Mouse (Mus musculus) hematopoietic multipotent progenitor cell, adult 10-12 weeks (in vitro differentiated cells): ENCODE results near the gene Gng4. TPM values are rescaled to one million over a fixed set of nuclear protein-coding genes. Genes with fewer than 3 reads are reported as not detected.

Experiments used
- polyA plus RNA-seq: library from polyadenylated mRNA; stranded (reverse); fragments of >175 nt; gene quantifications from 2 replicates; pipeline ENCODE4 v1.2.3, GENCODE M21; 2012; ENCODE audit warnings: low replicate concordance

Gene Gng4
- 0.11 TPM in 1 of 2 replicates, not detected in the other for polyA plus RNA-seq

DNA sequence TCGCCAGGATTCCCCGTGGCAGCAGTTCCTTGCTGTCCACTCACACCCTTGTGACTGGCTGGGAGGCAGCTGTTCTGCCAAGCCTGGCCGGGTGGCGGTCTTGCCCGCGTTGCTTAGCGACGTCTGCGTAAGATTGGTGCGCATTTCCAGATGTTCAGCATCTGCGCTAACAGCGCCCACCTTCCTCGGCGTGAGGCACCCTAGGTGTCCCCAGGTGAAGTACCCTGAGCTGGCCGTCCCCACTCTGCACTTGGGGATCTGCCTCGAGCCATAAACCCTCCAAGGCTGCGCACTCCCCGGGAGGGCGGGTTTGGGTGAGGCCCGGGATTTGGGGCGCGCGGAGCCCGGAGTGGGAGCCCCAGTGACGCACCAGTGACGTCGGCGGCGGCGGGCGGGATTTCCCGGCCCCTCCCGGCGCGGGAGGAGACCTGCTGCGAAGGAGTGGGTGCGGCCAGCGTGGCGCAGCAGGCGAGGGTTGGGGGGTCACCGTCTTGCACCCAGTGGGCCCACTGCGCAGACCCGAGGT lies at the start of gene Gng4:
Gng4 (plus strand) TSS at position 166 of the 526 bp plus-strand sequence.

Other genes with a start within 250 kb of the Gng4 start
- gene Lyst, start 193.7 kb upstream of the Gng4 start, polyA plus RNA-seq = 4.1 and 8.0 TPM in 2 replicates
- 47.8 and 125 TPM in 2 replicates for gene B3galnt2, start 170.4 kb downstream of the Gng4 start, polyA plus RNA-seq